Mouse (Mus musculus) liver, embryonic 12.5 days (tissue): Measurements from ENCODE around the gene Tigd3. TPM values are rescaled to one million over a fixed set of nuclear protein-coding genes. Genes with fewer than 3 reads are reported as not detected.
A peak's percentile ranks its signal among the peaks of the same experiment; 100 is the strongest.

Experiments
- ATAC-seq: fragments of 200-750 bp; cut with Nextera tagmentation; 2 replicates; pipeline ENCODE4 v1.8.0; 2017; ENCODE audit warnings: moderate number of reproducible peaks, mild to moderate bottlenecking, moderate library complexity
- H3K27ac ChIP-seq: fragments of 300-500 bp; sonication (generic); 2 replicates; pipeline ENCODE4 v1.5.1; 2016; ENCODE audit warnings: mild to moderate bottlenecking
- H3K27me3 ChIP-seq: fragments of 300-500 bp; sonication (generic); replicated peaks from 2 replicates; pipeline ENCODE4 v1.6.1; 2016; ENCODE audit warnings: mild to moderate bottlenecking, moderate library complexity
- H3K36me3 ChIP-seq: fragments of 300-500 bp; sonication (generic); 2 replicates; pipeline ENCODE4 v1.6.1; 2016; ENCODE audit warnings: mild to moderate bottlenecking, moderate library complexity
- H3K4me1 ChIP-seq: fragments of 300-500 bp; sonication (generic); 2 replicates; pipeline ENCODE4 v1.6.1; 2016
- H3K4me2 ChIP-seq: fragments of 300-500 bp; sonication (generic); 2 replicates; pipeline ENCODE4 v1.6.1; 2016; ENCODE audit warnings: mild to moderate bottlenecking, moderate library complexity
- H3K4me3 ChIP-seq: fragments of 300-500 bp; sonication (generic); 2 replicates; pipeline ENCODE4 v1.5.1; 2016; ENCODE audit warnings: mild to moderate bottlenecking, moderate library complexity
- H3K9ac ChIP-seq: fragments of 300-500 bp; sonication (generic); 2 replicates; pipeline ENCODE4 v1.6.1; 2016; ENCODE audit warnings: mild to moderate bottlenecking, moderate library complexity
- H3K9me3 ChIP-seq: fragments of 300-500 bp; sonication (generic); replicated peaks from 2 replicates; pipeline ENCODE4 v1.6.1; 2016; ENCODE audit warnings: mild to moderate bottlenecking, moderate library complexity
- WGBS: fragments of 180-500 bp; shearing (Covaris S2); methylation state at CpG from one replicate; pipeline ENCODE4 v1.1.7; 2016; ENCODE audit not compliant: insufficient replicate concordance; 5-methylcytosine and 5-hydroxymethylcytosine counted together
- polyA plus RNA-seq: library from polyadenylated mRNA; unstranded; fragments of >200 nt; fragmentation: Nextera tagmentation; extraction: Ambion mirVana; gene quantifications from 2 replicates; pipeline ENCODE4 v1.2.1, GENCODE M21; 2016

Gene Tigd3
- polyA plus RNA-seq, 1 experiment from 2014 or later: 3.5 TPM

DNA sequence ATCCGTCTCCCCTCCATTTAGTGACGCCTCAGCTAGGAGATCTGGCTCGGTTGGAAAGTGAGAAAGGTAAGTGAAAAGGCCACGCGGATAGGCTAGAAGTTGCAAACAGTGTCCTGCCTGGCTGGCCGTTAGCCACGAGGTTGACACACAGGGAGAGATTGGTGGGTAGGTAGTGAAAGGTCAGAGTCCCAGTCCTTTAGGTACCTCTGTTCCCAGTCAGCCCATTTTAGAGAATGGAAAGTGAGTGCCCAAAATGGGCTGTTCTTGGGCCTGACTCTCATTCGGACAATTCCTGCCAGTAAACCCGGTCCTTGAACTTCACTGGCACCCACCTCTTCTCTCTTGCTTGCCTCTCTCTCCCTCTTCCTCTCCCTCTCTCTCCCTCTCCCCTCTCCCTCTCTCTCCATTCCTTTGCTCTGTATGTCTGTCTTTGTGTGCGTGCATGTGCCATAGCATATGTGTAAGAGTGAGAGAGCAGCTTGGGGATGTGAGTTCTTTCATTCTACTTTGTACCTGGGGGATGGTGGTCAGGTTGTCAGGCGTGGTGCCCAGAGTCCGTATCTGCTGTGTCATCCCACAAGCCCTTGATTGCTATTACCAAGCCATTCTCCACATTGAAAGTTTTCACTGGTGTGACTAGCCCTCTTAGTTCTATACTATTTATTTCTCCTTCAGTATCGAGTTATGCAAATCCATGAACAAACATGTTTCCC, 19.2 kb upstream of the Tigd3 start, which contains the start of gene Dpf2:
TSS of gene Dpf2 (minus strand) at position 4 of the 713 bp plus-strand sequence.
- 7% methylated on average over 13 of the region's 13 CpGs for WGBS

DNA sequence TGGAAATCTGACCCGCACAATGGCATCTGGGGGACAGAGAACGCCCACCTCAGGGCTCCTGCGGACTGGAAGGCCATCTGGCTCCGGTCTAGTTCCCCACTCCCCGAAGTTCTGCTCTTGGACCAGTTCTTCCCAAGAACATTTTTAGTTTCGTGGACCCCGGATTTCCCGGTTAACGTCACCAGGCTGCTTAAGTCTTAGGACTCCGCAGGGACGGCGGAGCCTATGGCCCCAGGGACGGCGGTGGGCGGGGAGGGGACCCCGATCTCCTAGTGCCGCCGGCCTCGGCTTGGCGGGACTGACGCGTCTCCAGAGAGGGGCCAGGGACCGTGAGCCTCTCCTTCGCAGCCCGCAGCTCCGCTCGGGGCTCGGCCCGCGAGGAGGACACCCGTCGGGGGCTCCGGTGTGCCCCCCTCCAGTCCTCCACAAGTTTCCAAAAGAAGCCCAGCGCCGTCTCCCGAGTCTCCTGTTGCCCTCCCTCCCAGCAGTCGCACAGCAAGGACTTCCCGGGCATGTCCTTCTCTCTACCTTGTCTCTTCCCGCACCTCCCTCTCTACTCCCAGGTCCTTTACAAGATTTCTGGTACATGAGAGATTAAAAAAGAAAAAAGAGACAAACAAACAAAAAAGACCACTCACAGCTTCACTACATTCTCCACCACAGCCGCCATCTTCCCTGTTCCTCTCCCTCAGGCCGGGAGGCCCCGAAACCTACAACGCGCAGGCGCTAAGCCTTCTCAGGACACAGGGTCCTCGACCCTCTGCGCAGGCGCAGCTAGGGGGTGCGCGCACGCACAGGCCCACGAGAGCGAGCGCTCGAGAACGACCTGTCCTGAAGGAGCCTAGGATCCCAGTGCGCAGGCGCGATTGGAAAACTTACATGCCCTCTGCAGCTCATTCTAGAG, 18.4 kb upstream of the Tigd3 start:
- H3K27ac ChIP-seq: peak overlapping the region; percentile 80
- peaks cover 57% of the 10 kb centered on the region for H3K4me1 ChIP-seq
- WGBS: under 1% methylated on average over 59 of the region's 59 CpGs

More for the DNA sequence above, 19.2 kb upstream of the Tigd3 start, which contains the start of gene Dpf2:
- Histone ChIP-seq H3K9ac (peak within 1 kb of the TSS; percentile 83), H3K27me3 (no peaks in the 10 kb centered on the region), H3K27ac (peak within 1 kb of the TSS; percentile 80), H3K4me1 (peaks cover 57% of the 10 kb centered on the region), H3K4me2 (peak within 1 kb of the TSS; percentile 83), H3K36me3 (peaks cover 48% of the 10 kb centered on the region), H3K9me3 (no peaks in the 10 kb centered on the region), H3K4me3 (peak within 1 kb of the TSS; percentile 72)
- peak; percentile 50 for ATAC-seq

DNA sequence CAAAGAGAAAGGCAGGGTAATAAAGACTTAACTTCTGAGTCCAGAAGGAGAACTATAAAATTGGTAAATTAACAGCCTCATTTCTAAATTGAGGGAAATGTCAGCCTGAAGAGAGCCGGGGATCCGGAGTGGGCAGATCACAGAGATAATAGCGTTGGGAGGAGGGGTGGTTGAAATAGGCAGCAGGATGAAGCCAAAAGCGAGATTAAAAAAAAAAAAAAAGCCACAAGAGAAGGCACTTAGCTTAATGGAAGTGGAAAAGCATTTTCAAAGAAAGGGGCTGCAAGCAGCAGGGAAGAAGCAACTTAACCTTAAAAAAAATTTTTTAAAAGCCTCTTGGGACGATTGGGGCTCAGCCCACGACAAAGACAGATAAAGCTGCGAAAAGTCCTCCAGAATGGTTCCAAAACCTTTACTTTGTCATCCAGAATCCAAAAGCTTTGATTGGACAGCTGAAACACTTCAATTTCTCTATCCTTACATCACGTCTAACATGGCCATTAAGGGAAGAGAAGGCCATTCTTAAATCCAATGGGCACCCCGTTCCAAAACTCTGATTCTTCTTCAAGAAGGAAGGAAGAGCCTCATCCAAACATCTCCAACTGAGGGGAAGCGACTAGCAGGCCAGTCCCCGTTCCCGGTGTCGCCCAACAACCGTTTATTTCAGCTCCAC, 17.6 kb upstream of the Tigd3 start:
- H3K9ac ChIP-seq: peak overlapping the region; percentile 83
- H3K27me3 ChIP-seq: no peaks in the 10 kb centered on the region
- peak overlapping the region; percentile 83 for H3K4me2 ChIP-seq
- H3K36me3 ChIP-seq: peaks cover 44% of the 10 kb centered on the region
- peak overlapping the region; percentile 72 for H3K4me3 ChIP-seq
- H3K9me3 ChIP-seq: no peaks in the 10 kb centered on the region
- ATAC-seq: no peak
- 2% methylated on average over 14 of the region's 14 CpGs for WGBS
- peak overlapping the region; percentile 78 for H3K27ac ChIP-seq
- peaks cover 57% of the 10 kb centered on the region for H3K4me1 ChIP-seq

More for the DNA sequence above, 18.4 kb upstream of the Tigd3 start:
- H3K4me3 ChIP-seq: peak overlapping the region; percentile 72
- peak overlapping the region; percentile 83 for H3K4me2 ChIP-seq
- ATAC-seq: peak; percentile 95
- H3K9ac ChIP-seq: peak overlapping the region; percentile 83
- H3K27me3 ChIP-seq: no peaks in the 10 kb centered on the region
- no peaks in the 10 kb centered on the region for H3K9me3 ChIP-seq
- peaks cover 43% of the 10 kb centered on the region for H3K36me3 ChIP-seq

DNA sequence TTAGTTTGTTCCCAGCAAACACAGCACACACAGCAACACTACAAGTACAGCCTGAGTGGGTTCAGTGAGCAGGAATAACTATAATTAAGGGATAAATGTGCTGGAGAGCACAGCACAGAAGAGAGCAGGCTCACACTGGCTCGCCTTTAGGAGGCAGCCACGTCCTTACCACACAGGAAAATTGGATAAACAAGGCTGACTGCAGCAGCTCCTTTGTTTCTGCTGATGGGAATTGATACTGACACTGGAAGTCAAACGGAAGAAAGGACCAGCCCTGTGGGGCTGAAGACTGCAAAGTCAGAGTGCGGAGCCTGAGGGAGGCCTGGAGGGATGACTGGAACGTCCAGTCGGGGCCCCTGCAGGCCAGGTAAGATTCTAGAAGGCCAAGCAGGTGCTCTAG, 16.3 kb upstream of the Tigd3 start:
- 63% methylated on average over 6 of the region's 6 CpGs for WGBS
- H3K4me3 ChIP-seq: peak overlapping the region; percentile 2
- H3K9me3 ChIP-seq: no peaks in the 10 kb centered on the region
- peak overlapping the region; percentile 43; the same call in 1 of the 2 replicates for H3K27ac ChIP-seq
- no peak for ATAC-seq
- peak overlapping the region; percentile 83 for H3K4me2 ChIP-seq
- peaks cover 46% of the 10 kb centered on the region for H3K36me3 ChIP-seq
- peak overlapping the region; percentile 28; the same call in 1 of the 2 replicates for H3K9ac ChIP-seq
- no peaks in the 10 kb centered on the region for H3K27me3 ChIP-seq
- H3K4me1 ChIP-seq: peaks cover 47% of the 10 kb centered on the region

DNA sequence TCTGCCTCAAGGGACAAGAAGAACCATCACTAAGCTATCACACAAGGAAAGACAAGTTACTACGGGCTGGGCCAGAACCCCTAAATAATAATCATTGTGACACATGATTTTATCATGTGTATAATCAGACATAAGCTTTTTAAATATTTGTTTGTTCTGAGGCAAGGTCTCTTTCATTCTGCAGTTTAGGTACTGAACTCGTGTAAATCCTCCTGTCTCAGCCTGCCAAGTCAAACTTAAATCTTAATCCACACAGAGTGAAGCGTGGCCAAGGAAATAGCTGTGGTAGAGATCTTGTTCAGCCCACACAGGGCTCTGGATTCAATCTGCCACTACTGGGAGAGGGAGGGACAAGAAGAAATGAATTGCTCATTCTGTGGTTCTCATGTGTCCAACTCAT, 13.3 kb upstream of the Tigd3 start:
- no peak for ATAC-seq
- Histone ChIP-seq H3K36me3 (peaks cover 64% of the 10 kb centered on the region), H3K27me3 (no peaks in the 10 kb centered on the region), H3K27ac (no peak overlapping the region), H3K9me3 (no peaks in the 10 kb centered on the region), H3K4me1 (peaks cover 25% of the 10 kb centered on the region), H3K4me3 (no peak overlapping the region), H3K9ac (no peak overlapping the region), H3K4me2 (no peak overlapping the region)
- 82% methylated on average over 3 of the region's 3 CpGs for WGBS

DNA sequence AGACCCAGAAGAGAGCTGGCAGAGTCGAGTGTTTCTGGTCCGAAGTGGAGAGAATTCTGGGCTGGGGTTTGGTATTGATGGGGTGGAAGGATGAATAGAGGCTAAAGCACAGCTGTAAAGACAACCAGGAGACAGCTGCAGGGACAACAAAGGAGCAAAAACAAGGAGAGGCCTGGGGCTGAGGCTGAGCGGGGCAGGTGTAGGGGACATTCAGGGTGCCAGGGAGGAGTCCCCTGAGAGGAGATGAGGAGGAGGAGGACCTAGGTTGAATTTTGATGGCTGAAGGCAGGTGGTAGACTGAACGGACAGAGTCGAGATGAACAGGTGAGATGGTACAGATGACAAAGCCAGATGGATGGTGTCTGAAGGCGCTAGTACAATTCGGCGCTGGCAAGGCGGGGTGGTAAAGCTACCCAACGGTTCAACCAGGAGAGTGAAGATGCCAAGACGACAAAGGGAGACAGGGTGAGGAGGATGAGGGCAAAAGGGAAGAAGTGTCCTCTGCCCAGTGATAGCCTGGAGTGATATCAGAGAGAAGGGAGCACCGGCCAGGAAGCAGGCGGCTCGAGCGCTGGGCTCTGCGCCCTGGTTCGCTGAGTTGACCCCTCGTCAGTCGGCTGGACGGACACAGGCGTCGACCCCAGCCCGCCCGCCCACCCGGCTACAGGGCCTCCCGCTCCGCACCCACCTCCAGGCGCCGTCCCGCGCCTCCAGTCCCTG, 507 bp downstream of the Tigd3 start:
- Histone ChIP-seq H3K9me3 (no peaks in the 10 kb centered on the region), H3K27me3 (no peaks in the 10 kb centered on the region), H3K36me3 (peaks cover 51% of the 10 kb centered on the region), H3K27ac (peak overlapping the region; percentile 86), H3K4me1 (peaks cover 29% of the 10 kb centered on the region), H3K4me3 (peak overlapping the region; percentile 70), H3K9ac (peak overlapping the region; percentile 91), H3K4me2 (peak overlapping the region; percentile 96)
- ATAC-seq: peak; percentile 38
- WGBS: 13% methylated on average over 29 of the region's 31 CpGs

DNA sequence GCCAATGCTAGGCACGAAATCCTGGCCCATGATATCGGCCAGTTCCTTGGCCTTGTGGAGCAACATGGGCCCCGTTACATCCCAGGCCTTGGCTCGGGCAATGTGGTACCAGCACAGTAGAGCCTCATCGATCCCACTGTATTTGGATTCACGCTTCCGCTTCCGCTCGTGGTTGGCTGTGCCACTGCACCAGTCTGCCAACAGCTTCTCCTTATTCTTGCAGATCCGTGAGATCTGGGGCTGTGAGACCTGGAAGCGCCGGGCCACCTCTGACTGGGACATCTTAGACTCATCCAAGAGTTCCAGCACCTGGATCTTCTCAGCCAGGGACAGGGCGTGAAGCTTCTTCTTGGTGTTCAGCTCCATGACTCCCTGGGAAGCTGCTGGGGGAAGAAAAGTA, 1.2 kb downstream of the Tigd3 start:
- Histone ChIP-seq H3K4me1 (peaks cover 35% of the 10 kb centered on the region), H3K9ac (peak overlapping the region; percentile 91), H3K27me3 (no peaks in the 10 kb centered on the region), H3K36me3 (peaks cover 44% of the 10 kb centered on the region), H3K9me3 (no peaks in the 10 kb centered on the region), H3K4me3 (peak overlapping the region; percentile 70), H3K4me2 (peak overlapping the region; percentile 96), H3K27ac (no peak overlapping the region; the same call in 1 of the 2 replicates)
- no peak for ATAC-seq
- WGBS: 94% methylated on average over 13 of the region's 13 CpGs

DNA sequence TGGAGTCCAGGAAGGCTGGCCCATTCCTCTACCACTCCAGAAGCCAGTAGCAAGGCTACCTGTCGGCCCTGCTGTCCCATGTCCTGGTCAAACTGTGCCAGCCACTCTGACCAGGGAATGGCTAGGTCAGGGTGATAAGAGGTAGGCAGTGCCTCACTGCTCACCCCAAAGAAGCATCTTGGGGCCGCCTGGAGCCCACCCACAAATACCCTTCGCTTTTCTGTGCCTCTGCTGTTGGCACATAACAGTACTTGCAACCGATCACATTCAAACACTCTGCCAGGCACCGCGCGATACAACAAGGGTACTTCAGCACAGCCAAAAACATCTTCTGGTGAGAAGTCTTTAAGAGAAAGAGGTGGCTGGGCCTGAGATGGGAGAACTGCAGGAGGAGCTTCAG, 1.7 kb downstream of the Tigd3 start:
- Histone ChIP-seq H3K4me1 (peaks cover 38% of the 10 kb centered on the region), H3K27ac (no peak overlapping the region), H3K4me3 (no peak overlapping the region), H3K36me3 (peaks cover 39% of the 10 kb centered on the region), H3K4me2 (peak overlapping the region; percentile 96; the same call in 1 of the 2 replicates), H3K9me3 (no peaks in the 10 kb centered on the region), H3K9ac (no peak overlapping the region), H3K27me3 (no peaks in the 10 kb centered on the region)
- 84% methylated on average over 7 of the region's 7 CpGs for WGBS
- no peak for ATAC-seq

DNA sequence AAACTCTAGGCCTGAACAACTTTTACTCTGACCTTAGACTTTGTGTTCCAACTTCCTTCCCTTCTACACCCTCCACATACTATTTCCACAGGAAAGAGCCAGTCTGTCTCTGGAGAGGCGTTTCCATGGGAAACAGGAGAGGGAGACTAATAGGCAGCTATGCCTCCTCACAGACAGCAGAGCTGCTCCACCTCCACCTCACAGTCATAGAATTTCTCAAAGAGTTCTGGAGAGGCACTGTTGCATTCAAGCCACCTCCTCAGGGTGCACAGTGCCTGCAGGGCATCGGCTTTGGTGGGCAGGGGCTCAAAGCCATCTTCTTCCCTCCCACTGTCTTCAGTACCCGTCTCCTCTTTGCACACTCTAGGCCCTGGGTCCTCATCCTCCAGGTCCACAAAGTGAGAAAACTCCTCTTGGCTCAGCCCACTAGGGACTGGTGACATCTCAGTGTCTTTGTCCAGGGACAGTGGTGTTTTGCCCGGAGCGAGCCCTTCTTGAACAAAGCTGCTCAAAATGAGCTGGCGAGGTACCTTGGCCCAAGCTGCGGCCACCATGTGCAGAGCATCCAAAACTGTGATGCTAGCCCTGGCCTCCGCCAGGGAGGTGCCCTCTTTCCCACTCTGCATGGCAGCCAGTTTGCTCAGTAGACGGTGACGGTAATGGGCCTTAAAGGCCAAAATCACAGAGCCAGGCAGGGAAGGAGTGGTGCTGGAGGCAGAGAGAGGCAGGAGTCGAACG, 2.3 kb downstream of the Tigd3 start:
- 91% methylated on average over 12 of the region's 12 CpGs for WGBS
- Histone ChIP-seq H3K9ac (no peak overlapping the region), H3K4me3 (no peak overlapping the region), H3K9me3 (no peaks in the 10 kb centered on the region), H3K27me3 (no peaks in the 10 kb centered on the region), H3K27ac (no peak overlapping the region), H3K36me3 (peaks cover 35% of the 10 kb centered on the region), H3K4me1 (peaks cover 44% of the 10 kb centered on the region), H3K4me2 (no peak overlapping the region)
- no peak for ATAC-seq

DNA sequence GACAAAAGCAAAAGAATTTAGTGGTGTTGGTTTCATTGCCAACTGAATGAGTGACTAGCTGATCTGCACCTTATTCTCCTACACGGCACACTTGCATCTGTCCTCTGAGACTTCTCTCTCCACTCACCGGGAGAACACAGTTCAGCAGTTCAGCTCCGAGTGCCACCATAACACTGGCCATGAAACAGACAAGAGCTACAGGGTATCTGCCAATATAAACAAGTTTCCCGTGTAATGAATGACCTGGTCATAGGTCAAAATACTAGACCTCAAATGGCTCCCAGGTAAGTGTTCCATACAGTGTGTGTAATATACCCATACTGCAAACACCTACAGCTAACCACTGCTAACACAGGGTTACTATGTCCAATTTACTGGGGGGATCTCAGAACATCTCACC, 4.7 kb downstream of the Tigd3 start:
- WGBS: 74% methylated on average over 4 of the region's 4 CpGs
- Histone ChIP-seq H3K4me3 (no peak overlapping the region), H3K27ac (no peak overlapping the region), H3K36me3 (peaks cover 13% of the 10 kb centered on the region), H3K27me3 (no peaks in the 10 kb centered on the region), H3K4me2 (no peak overlapping the region), H3K9ac (no peak overlapping the region), H3K9me3 (no peaks in the 10 kb centered on the region), H3K4me1 (peaks cover 50% of the 10 kb centered on the region)
- ATAC-seq: no peak
